Mouse (Mus musculus): ENCODE results near the gene Cd59b. TPM values are rescaled to one million over a fixed set of nuclear protein-coding genes. Genes with fewer than 3 reads are reported as not detected.
A peak's percentile ranks its signal among the peaks of the same experiment; 100 is the strongest.

Cd59b gene
- 18.5 and 25.0 TPM in 2 replicates for polyA plus RNA-seq (2012; rRNA removed)

DNA sequence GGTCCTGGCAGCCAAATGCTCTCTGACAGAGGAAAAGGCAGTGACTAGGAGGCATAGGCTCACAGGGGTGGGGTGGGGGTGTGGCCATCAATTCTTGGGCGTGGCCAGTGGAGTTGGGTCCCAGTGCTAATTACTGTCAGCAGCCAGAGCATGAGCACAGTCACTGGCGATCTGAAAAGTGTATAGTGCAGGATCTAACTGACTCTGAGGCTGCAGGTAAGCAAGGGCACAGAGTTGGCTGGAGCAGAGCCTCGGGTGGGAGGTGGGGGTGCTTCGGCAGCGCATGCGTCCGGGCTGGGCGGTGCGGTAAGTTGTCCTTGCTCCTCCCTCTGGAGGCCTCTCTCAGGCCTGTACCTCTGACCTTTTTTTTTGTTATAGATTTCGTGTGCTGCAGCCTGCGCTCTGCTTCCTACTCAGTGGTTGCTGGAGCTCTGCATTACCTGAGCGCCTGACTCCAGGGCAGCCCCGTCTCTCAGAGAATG is at the start of gene Cd59b:
Gene Cd59b, plus strand, starts transcription at position 146 of the 482 bp plus-strand sequence.
- Histone ChIP-seq H3K4me3 (ENCODE audit: insufficient read depth, low read depth, low read length) (peak within 1 kb of the TSS; percentile 49), H3K4me1 (ENCODE audit: control insufficient read depth, insufficient read depth, low read length) (no peaks in the 10 kb centered on the region), H3K36me3 (ENCODE audit: control insufficient read depth, insufficient read depth, low read length) (no peaks in the 10 kb centered on the region), H3K27ac (ENCODE audit: insufficient read depth, low read depth, low read length) (peak within 1 kb of the TSS; percentile 29; the same call in 1 of the 2 replicates), H3K27me3 (replicated peaks; ENCODE audit: control insufficient read depth, insufficient read depth, low read length) (no peaks in the 10 kb centered on the region)
- 11% methylated on average over 13 of the region's 13 CpGs for WGBS
- DNase-seq, result peak; percentile 73
- TF ChIP-seq POLR2A (IDR thresholded peaks at IDR 0.05; ENCODE audit: low read depth, low read length) (no peak), CTCF (conservative IDR thresholded peaks at IDR 0.05; ENCODE audit: insufficient read depth, insufficient read length, low read depth, low read length) (no peak)

GRCm38 (mm10) chr2:104023096-104023495 is 46.6 kb upstream of the Cd59b start:
- Histone ChIP-seq H3K27me3 (replicated peaks; ENCODE audit: control insufficient read depth, insufficient read depth, low read length) (no peaks in the 10 kb centered on the region), H3K36me3 (ENCODE audit: control insufficient read depth, insufficient read depth, low read length) (no peaks in the 10 kb centered on the region), H3K4me1 (ENCODE audit: control insufficient read depth, insufficient read depth, low read length) (no peaks in the 10 kb centered on the region), H3K4me3 (ENCODE audit: insufficient read depth, low read depth, low read length) (no peak overlapping the region), H3K27ac (ENCODE audit: insufficient read depth, low read depth, low read length) (no peak overlapping the region)
- TF ChIP-seq CTCF (conservative IDR thresholded peaks at IDR 0.05; ENCODE audit: insufficient read depth, insufficient read length, low read depth, low read length) (no peak), POLR2A (IDR thresholded peaks at IDR 0.05; ENCODE audit: low read depth, low read length) (no peak)
- no peak for DNase-seq
- WGBS, result 88% methylated on average over 7 of the region's 7 CpGs

GRCm38 (mm10) chr2:104024656-104025055 is 45.0 kb upstream of the Cd59b start:
- TF ChIP-seq POLR2A (IDR thresholded peaks at IDR 0.05; ENCODE audit: low read depth, low read length), result no peak
- TF ChIP-seq CTCF (conservative IDR thresholded peaks at IDR 0.05; ENCODE audit: insufficient read depth, insufficient read length, low read depth, low read length), result no peak
- Histone ChIP-seq H3K4me3 (ENCODE audit: insufficient read depth, low read depth, low read length) (no peak overlapping the region), H3K27ac (ENCODE audit: insufficient read depth, low read depth, low read length) (no peak overlapping the region), H3K27me3 (replicated peaks; ENCODE audit: control insufficient read depth, insufficient read depth, low read length) (no peaks in the 10 kb centered on the region), H3K4me1 (ENCODE audit: control insufficient read depth, insufficient read depth, low read length) (peaks cover 5% of the 10 kb centered on the region; the same call in 1 of the 2 replicates), H3K36me3 (ENCODE audit: control insufficient read depth, insufficient read depth, low read length) (no peaks in the 10 kb centered on the region)
- no peak for DNase-seq
- 98% methylated on average over 4 of the region's 4 CpGs for WGBS

GRCm38 (mm10) chr2:104027458-104028138 is 42.1 kb upstream of the Cd59b start, which contains the start of gene Fbxo3:
Gene Fbxo3 (plus strand): TSS chr2:104027721.
- Histone ChIP-seq H3K4me1 (ENCODE audit: control insufficient read depth, insufficient read depth, low read length) (peaks cover 13% of the 10 kb centered on the region), H3K27ac (ENCODE audit: insufficient read depth, low read depth, low read length) (peak within 1 kb of the TSS; percentile 85), H3K36me3 (ENCODE audit: control insufficient read depth, insufficient read depth, low read length) (peaks cover 2% of the 10 kb centered on the region; the same call in 1 of the 2 replicates), H3K27me3 (replicated peaks; ENCODE audit: control insufficient read depth, insufficient read depth, low read length) (no peaks in the 10 kb centered on the region), H3K4me3 (ENCODE audit: insufficient read depth, low read depth, low read length) (peak within 1 kb of the TSS; percentile 74)
- TF ChIP-seq POLR2A (IDR thresholded peaks at IDR 0.05; ENCODE audit: low read depth, low read length) (peak; percentile 62), CTCF (conservative IDR thresholded peaks at IDR 0.05; ENCODE audit: insufficient read depth, insufficient read length, low read depth, low read length) (0 out of 2 replicates have a peak, but pooled peaks have one; percentile 20)
- peak; percentile 95 for DNase-seq
- whole genome bisulfite sequencing, result under 1% methylated on average over 43 of the region's 44 CpGs

GRCm38 (mm10) chr2:104028139-104028723 is 41.4 kb upstream of the Cd59b start, which contains the start of gene 4931422A03Rik:
Gene 4931422A03Rik (minus strand): TSS chr2:104028361.
- Histone ChIP-seq H3K4me1 (ENCODE audit: control insufficient read depth, insufficient read depth, low read length) (peaks cover 13% of the 10 kb centered on the region), H3K36me3 (ENCODE audit: control insufficient read depth, insufficient read depth, low read length) (peaks cover 2% of the 10 kb centered on the region; the same call in 1 of the 2 replicates), H3K27ac (ENCODE audit: insufficient read depth, low read depth, low read length) (peak within 1 kb of the TSS; percentile 85), H3K27me3 (replicated peaks; ENCODE audit: control insufficient read depth, insufficient read depth, low read length) (no peaks in the 10 kb centered on the region), H3K4me3 (ENCODE audit: insufficient read depth, low read depth, low read length) (peak within 1 kb of the TSS; percentile 74)
- DNase-seq, result peak; percentile 25
- under 1% methylated on average over 32 of the region's 32 CpGs for WGBS
- TF ChIP-seq POLR2A (IDR thresholded peaks at IDR 0.05; ENCODE audit: low read depth, low read length) (no peak), CTCF (conservative IDR thresholded peaks at IDR 0.05; ENCODE audit: insufficient read depth, insufficient read length, low read depth, low read length) (no peak)

GRCm38 (mm10) chr2:104029074-104029473 is 40.6 kb upstream of the Cd59b start:
- H3K4me3 ChIP-seq (ENCODE audit: insufficient read depth, low read depth, low read length), result no peak overlapping the region
- H3K27ac ChIP-seq (ENCODE audit: insufficient read depth, low read depth, low read length), result no peak overlapping the region
- 52% methylated on average over 2 of the region's 2 CpGs for WGBS
- no peak for TF ChIP-seq POLR2A (IDR thresholded peaks at IDR 0.05; ENCODE audit: low read depth, low read length)
- TF ChIP-seq CTCF (conservative IDR thresholded peaks at IDR 0.05; ENCODE audit: insufficient read depth, insufficient read length, low read depth, low read length), result no peak
- DNase-seq, result no peak
- no peaks in the 10 kb centered on the region for H3K27me3 ChIP-seq (replicated peaks; ENCODE audit: control insufficient read depth, insufficient read depth, low read length)
- peaks cover 13% of the 10 kb centered on the region for H3K4me1 ChIP-seq (ENCODE audit: control insufficient read depth, insufficient read depth, low read length)
- peaks cover 5% of the 10 kb centered on the region; the same call in 1 of the 2 replicates for H3K36me3 ChIP-seq (ENCODE audit: control insufficient read depth, insufficient read depth, low read length)

GRCm38 (mm10) chr2:104030381-104030780 is 39.3 kb upstream of the Cd59b start:
- H3K36me3 ChIP-seq (ENCODE audit: control insufficient read depth, insufficient read depth, low read length), result peaks cover 7% of the 10 kb centered on the region; the same call in 1 of the 2 replicates
- no peak for TF ChIP-seq CTCF (conservative IDR thresholded peaks at IDR 0.05; ENCODE audit: insufficient read depth, insufficient read length, low read depth, low read length)
- no peak for TF ChIP-seq POLR2A (IDR thresholded peaks at IDR 0.05; ENCODE audit: low read depth, low read length)
- no peak overlapping the region for H3K4me3 ChIP-seq (ENCODE audit: insufficient read depth, low read depth, low read length)
- no peak for DNase-seq
- H3K27me3 ChIP-seq (replicated peaks; ENCODE audit: control insufficient read depth, insufficient read depth, low read length), result no peaks in the 10 kb centered on the region
- WGBS, result 68% methylated on average over 3 of the region's 3 CpGs
- H3K4me1 ChIP-seq (ENCODE audit: control insufficient read depth, insufficient read depth, low read length), result peaks cover 13% of the 10 kb centered on the region
- no peak overlapping the region for H3K27ac ChIP-seq (ENCODE audit: insufficient read depth, low read depth, low read length)
